Mouse (Mus musculus) adrenal gland, adult 18-20 months (tissue): ENCODE results near the gene Abcg4. TPM values are rescaled to one million over a fixed set of nuclear protein-coding genes. Genes with fewer than 3 reads are reported as not detected.
"Not testable (repeated sequence)": the region's sequence is repeated elsewhere in the genome, so short reads cannot be mapped to it uniquely, and the experiment has no call there.

Experiments
- DNase-seq, 2 experiments: peaks; one replicate each; pipeline ENCODE4 v3.0.0; 2021 to 2022; ENCODE audit warnings: low spot score in 2 of 2
- total RNA-seq, 2 experiments: library from RNA; stranded (reverse); gene quantifications; 1 replicate in 1 of 2; 2 replicates in 1 of 2; pipeline ENCODE4 v1.2.3; 2021

Gene Abcg4
- total RNA-seq, 2 experiments from 2014 or later, result 16.1 to 30.7 TPM

DNA sequence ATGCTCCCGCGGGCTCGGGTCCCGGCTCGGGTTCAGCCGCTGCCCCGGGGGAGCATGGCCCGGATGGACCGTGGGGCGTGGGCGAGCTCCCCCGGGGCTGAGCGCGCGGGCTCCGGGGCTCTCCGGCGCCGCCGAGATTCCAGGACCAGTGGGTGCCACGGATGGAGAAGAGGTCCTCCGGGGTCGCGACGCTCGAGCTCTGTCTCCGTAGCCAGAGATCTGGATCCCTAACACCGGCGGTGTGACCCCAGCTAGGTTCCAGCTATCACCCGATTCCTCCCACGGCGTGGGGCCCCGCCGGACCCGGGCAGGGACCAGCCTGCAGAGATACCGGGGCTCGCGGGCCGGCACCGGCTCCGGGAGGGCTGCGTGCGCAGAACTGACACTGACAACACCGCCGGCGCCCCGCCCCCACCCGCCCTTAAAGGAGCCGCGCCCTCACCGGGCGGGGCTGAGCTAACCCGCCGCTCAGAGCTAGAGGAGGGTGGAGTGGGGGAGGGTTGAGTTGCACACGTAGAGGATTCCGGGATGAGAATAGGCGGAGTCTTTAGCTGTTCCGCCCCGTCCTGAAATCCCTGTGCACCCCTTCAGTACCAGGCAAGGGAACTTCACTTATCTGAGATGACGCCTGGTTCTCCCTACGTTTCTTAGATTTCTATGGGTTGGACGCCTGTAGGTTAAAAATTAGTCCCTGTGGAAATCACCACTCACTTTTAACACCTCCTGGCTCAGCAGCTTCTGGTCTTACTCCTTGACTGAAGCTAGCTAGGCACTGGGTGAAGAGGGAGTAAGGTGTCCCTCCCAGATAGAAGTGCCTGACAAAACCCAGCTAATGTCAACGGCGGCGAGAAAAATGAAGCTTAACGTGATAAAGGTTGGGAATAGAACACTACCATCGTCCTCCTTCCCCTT lies 31.7 kb upstream of the Abcg4 start, which contains the start of gene C2cd2l:
Gene C2cd2l (minus strand): TSS at position 399 of the 912 bp plus-strand sequence.
- peak; percentile 81 to 85 for DNase-seq

DNA sequence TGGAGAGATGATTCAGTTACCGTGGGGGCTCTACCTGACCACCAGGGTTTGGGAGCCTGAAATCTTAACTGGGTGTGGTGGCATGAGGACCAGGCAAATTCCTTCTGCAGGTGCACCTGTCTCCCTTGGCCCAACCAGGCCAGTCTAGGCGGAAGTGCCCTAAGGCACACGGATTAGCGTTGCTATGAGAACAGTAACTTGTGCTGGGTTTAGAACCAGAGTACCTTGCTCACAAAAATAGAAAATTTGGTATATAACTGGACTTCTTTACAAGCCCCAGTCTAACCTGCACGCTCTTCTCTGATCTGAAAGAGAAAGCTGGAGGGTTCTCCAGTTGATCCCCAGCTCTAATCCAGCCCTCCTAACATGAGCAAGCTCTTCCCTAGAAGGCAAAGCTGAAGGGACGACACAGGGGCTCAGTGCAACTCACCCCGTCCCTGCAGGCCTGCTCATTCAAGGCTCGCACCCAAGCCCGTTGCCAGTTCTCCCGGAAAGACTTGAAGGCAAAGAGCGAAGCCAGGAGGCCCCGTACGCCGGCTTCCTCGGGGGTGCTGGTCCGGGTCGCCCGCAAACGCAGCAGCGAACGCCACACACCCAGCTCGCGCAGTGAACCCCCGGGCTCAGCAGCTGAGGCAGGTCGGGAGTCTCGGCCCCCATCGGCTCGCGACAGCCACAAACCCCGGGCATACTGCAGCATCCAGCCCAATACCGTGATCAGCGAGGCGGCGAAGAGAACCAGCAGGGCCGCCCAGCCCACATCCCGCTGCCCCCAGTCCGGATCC lies 30.9 kb upstream of the Abcg4 start:
- peak in 1 of 2 experiments; percentile 57 for DNase-seq

DNA sequence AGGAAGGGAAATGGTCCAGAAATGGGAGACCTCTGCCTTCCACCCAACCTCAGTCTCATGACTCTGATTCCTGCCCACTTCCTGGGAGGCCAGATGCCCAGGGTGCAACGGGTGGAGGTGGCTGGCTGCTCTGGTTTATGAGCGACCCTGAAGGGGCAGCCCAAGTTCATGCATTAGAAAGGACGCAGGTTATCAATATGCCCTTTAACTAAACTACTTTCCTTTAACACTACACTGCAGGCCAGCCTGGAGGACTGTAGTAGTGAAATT lies 30.3 kb upstream of the Abcg4 start:
- no peak for DNase-seq

DNA sequence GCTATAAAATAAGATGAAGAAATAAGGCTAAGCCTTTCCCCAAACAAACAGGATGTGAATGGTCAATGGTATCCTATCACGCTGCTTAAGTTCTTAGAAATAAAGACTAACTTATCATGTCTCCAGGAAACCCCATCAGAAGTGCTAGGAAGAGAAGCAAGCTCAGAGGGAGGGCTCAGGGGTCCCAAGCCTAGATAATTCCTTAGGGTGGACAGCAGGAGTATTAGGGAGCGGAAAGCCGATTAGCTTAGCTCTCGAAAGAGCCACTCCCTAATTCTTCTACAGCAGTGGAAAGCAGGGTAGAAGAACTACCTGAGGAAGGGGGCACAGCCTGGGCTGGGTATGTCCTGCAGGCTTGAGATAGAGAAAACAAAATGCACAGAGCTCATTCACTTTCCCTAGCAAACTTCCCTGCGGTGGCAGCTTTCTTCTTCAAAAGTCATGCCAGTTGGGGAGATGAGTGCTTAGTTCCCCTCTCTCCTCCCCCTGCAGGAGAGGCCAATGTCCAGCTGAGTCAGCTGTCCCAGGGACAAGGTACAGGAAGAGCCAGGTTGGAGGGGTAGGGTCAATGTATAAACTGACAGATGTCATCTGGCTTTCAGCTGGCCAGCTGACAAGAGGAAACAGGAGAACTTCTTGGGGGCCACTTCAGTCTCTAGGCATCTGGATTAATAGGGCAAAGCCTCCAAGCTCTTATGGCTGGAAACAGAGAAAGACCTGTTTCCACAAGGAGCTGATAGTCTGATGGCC lies 29.8 kb upstream of the Abcg4 start:
- no peak for DNase-seq

GRCm38 (mm10) chr9:44317452-44317851 lies 29.0 kb upstream of the Abcg4 start:
- no peak for DNase-seq

GRCm38 (mm10) chr9:44314910-44315309 lies 26.5 kb upstream of the Abcg4 start:
- no peak for DNase-seq

- no peak for DNase-seq
These were observed 25.8 kb upstream of the Abcg4 start for GRCm38 (mm10) chr9:44314257-44314547.

GRCm38 (mm10) chr9:44313476-44314256 lies 25.3 kb upstream of the Abcg4 start:
- no peak for DNase-seq

DNA sequence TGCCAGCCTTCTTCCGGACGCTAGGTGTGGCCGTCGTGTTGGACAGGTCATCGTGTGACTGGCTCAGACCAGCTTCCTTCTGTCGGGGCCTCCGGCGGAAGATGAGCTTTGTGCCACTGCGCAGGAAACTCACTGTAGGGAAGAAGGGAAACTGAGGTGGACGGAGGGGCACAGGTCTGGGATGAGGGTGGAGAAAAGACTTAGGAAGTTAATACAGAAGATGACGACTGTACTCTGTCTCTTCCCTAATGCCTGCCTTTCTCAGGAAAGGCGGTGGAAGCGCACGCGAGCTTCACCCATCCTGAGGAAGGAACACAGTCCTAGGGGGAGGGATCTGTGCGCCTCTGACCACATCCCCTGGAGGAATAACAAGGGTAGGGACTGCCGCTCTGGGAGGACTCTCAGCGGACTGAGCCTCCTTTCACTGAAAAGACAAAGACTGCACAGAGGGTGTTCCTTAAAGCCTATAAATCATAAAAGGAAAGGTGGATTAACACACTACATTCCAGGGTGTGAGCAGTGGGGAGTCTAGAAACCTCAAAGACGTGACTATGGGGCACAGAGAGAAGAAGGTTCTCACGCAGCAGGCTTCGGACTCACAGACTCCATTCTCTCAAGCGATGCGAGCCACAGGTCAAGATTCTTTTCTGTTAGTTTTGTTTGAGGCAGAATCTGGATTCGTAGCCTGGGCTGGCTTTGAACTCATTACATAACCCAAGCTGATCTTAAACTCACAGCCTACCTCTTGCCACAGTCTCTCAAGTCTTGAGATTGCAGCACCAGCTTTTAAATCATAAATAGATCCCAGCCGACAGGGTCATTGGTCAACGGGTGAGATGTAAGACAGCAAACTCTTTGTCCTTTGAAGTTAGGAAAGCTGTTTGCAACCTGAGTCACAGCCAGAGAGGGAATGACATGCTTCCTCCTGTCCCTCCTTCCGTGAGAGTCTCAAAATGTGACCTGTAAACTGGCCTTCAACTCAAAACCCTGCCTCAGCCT lies 23.0 kb upstream of the Abcg4 start:
- DNase-seq, result no peak

DNA sequence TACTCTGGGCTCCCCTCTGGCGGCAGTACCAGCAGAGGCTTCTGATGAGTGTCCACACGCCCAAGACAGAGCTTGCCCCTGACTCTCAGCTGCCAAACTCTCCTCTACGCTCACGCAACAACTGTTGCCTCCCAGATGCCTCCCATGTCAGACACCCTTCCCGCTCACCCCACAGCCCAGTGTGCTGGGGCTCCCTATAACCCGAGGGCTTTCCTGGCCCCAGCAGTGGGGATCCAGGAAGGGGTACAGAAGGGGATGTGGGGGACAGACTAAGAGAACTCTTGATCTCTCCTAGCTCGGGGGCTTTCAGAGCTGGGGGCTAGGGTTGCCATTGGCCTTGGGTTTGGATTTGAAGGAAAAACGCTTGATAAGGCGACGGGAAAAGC lies 22.3 kb upstream of the Abcg4 start:
- no peak for DNase-seq

- no peak for DNase-seq
These were observed 21.3 kb upstream of the Abcg4 start for GRCm38 (mm10) chr9:44309756-44310155.

- no peak for DNase-seq
These were observed 18.8 kb upstream of the Abcg4 start for GRCm38 (mm10) chr9:44307248-44307647.

- no peak for DNase-seq
These were observed 18.1 kb upstream of the Abcg4 start for GRCm38 (mm10) chr9:44306532-44306931.

- DNase-seq, result peak; percentile 94 to 95
These were observed 17.2 kb upstream of the Abcg4 start, which contains the start of gene Hinfp for GRCm38 (mm10) chr9:44305466-44306079. Hinfp (minus strand) TSS chr9:44305671.

DNA sequence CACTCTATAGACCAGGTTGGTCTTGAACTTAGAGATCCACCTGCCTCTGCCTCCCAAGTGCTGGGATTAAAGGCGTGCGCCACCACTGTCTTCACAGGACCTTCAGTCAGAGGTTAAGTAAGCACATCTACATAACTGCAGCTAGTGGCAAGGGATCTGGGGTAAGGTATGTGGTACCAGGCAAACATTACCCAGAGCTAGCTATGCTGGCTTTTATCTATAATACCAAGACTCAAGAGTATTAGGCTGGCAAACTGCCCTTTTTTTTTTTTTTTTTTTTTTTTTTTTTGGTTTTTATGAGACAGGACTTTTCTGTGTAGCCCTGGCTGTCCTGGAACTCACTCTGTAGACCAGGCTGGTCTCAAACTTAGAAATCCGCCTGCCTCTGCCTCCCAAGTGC lies 11.6 kb upstream of the Abcg4 start:
- not testable (repeated sequence) for DNase-seq

DNA sequence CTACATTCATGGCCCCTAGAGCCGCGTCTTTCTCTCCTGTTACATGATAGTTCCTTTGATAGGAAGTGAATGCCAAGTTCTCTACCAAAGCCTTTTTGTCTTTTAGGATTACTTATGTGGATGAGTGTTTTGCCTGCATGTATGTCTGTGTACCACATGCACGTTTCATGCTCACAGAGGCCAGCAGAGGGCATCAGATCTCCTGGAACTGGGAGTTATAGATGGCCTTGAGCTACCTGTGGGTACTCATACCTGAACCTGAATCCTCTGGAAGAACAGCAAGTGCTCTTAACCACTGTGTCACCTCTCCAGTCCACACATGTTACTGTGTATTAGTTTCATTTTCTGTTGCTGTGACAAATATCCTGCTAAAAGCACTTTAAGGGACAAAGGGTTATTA lies 4.1 kb upstream of the Abcg4 start:
- DNase-seq, result no peak

- no peak for DNase-seq
These were observed 510 bp upstream of the Abcg4 start for GRCm38 (mm10) chr9:44288959-44289291.

DNA sequence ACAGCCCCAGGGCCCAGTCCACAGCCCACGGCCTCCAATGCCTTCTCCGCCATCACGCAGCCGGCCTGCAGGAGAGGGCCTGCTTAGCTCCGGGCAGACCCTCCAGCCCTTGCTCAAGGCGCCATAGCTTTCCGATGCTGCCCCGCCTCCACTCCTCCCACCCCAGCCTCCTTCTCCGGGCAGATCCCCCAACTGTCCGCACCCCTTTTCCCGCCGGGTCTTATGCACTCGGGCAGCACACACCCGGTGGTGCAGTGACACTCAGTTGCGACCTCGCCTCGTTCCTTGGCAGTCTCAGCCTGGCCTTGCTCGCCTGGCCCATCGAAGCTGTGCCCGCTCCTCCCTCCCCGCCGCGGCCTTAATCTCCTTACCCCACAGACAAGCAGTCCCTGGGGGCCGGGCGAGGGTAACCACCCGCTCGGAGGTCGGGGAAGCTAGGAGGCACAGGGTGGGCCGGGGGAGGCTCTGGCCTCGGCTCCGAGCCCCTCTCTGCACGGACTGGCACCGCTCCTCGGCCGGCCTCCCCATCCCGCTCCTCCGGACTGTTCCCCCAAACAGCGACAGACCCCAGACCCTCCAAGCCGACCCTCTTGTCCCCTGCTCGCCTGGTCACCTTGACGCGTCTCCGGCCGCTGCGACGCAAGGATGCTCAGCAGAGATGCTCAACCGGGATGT lies 877 bp downstream of the Abcg4 start:
- DNase-seq, result peak in 1 of 2 experiments; percentile 50

DNA sequence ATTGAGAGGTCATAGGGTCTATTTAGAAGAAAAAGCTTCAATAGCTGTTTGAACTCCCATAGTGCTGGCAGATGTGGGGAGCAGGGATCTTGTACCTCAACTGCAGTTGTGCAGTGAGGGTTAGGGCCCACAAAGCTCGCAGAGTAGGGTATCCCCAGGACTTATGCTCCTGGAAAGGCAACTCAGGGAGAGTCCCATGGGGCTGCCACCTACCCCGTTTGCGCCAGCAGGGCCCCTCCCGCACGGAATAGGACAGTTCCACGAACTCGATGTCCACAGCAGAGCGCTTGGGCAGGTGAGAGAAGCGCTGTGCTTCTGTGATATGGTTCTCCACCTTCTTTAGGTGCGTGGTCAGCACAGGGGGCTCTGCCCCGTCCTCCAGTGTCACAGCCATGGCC lies 1.4 kb downstream of the Abcg4 start:
- no peak for DNase-seq
